ENCODE assay signal across 8 mouse cellular contexts in genomic region chr5:103854041-103854806, GRCm38 (mm10). TPM values are rescaled to one million over a fixed set of nuclear protein-coding genes. Genes with fewer than 3 reads are reported as not detected.
DNase-seq lines count a peak whose midpoint lies in the region; ATAC-seq and TF ChIP-seq lines count a peak whose summit lies in the region.

No protein-coding gene starts in this region.

- no peaks in the 10 kb centered on the region for H3K27me3 ChIP-seq in heart, postnatal 0 days (ENCODE audit: control insufficient read depth, insufficient read depth, low read length)
- H3K27me3 ChIP-seq in heart, adult 2 months (ENCODE audit: control insufficient read depth, insufficient read depth, low read length), result no peaks in the 10 kb centered on the region
- H3K27me3 ChIP-seq in hindbrain, embryonic 13.5 days, result no peaks in the 10 kb centered on the region
- no peaks in the 10 kb centered on the region for H3K27me3 ChIP-seq in midbrain, embryonic 16.5 days (ENCODE audit: control insufficient read depth, insufficient read depth, low read depth, low read length)
- H3K27me3 ChIP-seq in kidney, adult 2 months (replicated peaks; ENCODE audit: control insufficient read depth, insufficient read depth, low read length), result no peaks in the 10 kb centered on the region
- no peaks in the 10 kb centered on the region for H3K27me3 ChIP-seq in kidney, embryonic 16.5 days (ENCODE audit: insufficient read depth, low read length)

- peak; percentile 49 for ATAC-seq in heart, postnatal 0 days (ENCODE audit: insufficient read depth, low read depth)
- ATAC-seq in hindbrain, embryonic 13.5 days (ENCODE audit: low FRiP score), result peak; percentile 81
- peak; percentile 78 for ATAC-seq in midbrain, embryonic 16.5 days
- no peak; the same call in 1 of the 2 replicates for ATAC-seq in kidney, embryonic 16.5 days (ENCODE audit: low FRiP score, low TSS enrichment)

- peaks cover 51% of the 10 kb centered on the region for H3K36me3 ChIP-seq in heart, postnatal 0 days (replicated peaks; ENCODE audit: control insufficient read depth, insufficient read depth, low read length)
- H3K36me3 ChIP-seq in heart, adult 2 months (ENCODE audit: control insufficient read depth, insufficient read depth, low read length), result no peaks in the 10 kb centered on the region; the same call in 1 of the 2 replicates
- peaks cover 11% of the 10 kb centered on the region for H3K36me3 ChIP-seq in hindbrain, embryonic 13.5 days
- H3K36me3 ChIP-seq in midbrain, embryonic 16.5 days (ENCODE audit: control insufficient read depth, insufficient read depth, low read length), result no peaks in the 10 kb centered on the region
- peaks cover 2% of the 10 kb centered on the region; the same call in 1 of the 2 replicates for H3K36me3 ChIP-seq in kidney, adult 2 months (ENCODE audit: control insufficient read depth, insufficient read depth, low read length)
- H3K36me3 ChIP-seq in kidney, embryonic 16.5 days (ENCODE audit: insufficient read depth, low read length), result peaks cover 17% of the 10 kb centered on the region

- intact Hi-C loops in heart, adult 2 months (cut with DNase I), result loop anchor here (10.0 kb wide), 1 partner anchor 191 kb away; the partner anchor contains the start of gene Nudt9

- H3K4me1 ChIP-seq in heart, postnatal 0 days (ENCODE audit: control insufficient read depth, insufficient read depth), result no peaks in the 10 kb centered on the region
- no peaks in the 10 kb centered on the region; the same call in 1 of the 2 replicates for H3K4me1 ChIP-seq in heart, adult 2 months (ENCODE audit: control insufficient read depth, insufficient read depth, low read length)
- peaks cover 21% of the 10 kb centered on the region for H3K4me1 ChIP-seq in hindbrain, embryonic 13.5 days (replicated peaks)
- H3K4me1 ChIP-seq in midbrain, embryonic 16.5 days (ENCODE audit: control insufficient read depth, insufficient read depth, low read length), result peaks cover 7% of the 10 kb centered on the region
- H3K4me1 ChIP-seq in kidney, adult 2 months (ENCODE audit: control insufficient read depth, insufficient read depth, low read length), result peaks cover 9% of the 10 kb centered on the region
- H3K4me1 ChIP-seq in kidney, embryonic 16.5 days (ENCODE audit: insufficient read depth, low read length), result peaks cover 6% of the 10 kb centered on the region

- no peaks in the 10 kb centered on the region for H3K9me3 ChIP-seq in heart, postnatal 0 days (replicated peaks; ENCODE audit: control insufficient read depth, low read length)
- no peaks in the 10 kb centered on the region for H3K9me3 ChIP-seq in hindbrain, embryonic 13.5 days
- no peaks in the 10 kb centered on the region for H3K9me3 ChIP-seq in midbrain, embryonic 16.5 days (replicated peaks; ENCODE audit: control insufficient read depth, low read length, poor library complexity, severe bottlenecking)
- no peaks in the 10 kb centered on the region for H3K9me3 ChIP-seq in kidney, embryonic 16.5 days (ENCODE audit: low read length)

- 43% methylated on average over 17 of the region's 17 CpGs for WGBS in heart, postnatal 0 days
- 49% methylated on average over 17 of the region's 17 CpGs for WGBS in heart, adult 2 months
- 60% methylated on average over 17 of the region's 17 CpGs for WGBS in hindbrain, embryonic 13.5 days
- WGBS in midbrain, embryonic 16.5 days, result 52% methylated on average over 17 of the region's 17 CpGs
- WGBS in kidney, adult 2 months, result 67% methylated on average over 17 of the region's 17 CpGs
- 66% methylated on average over 17 of the region's 17 CpGs for WGBS in kidney, embryonic 16.5 days

- peak; percentile 24 for DNase-seq in heart, postnatal 0 days (ENCODE audit: low spot score)
- DNase-seq in heart, adult 2 months, result no peak
- peak; percentile 38 for DNase-seq in cerebellum, adult 11-12 months
- DNase-seq in thymus, postnatal 25 days, result no peak
- DNase-seq in kidney, adult 2 months, result no peak

- TF ChIP-seq EP300 in heart, postnatal 0 days (IDR thresholded peaks at IDR 0.05; ENCODE audit: low read depth), result no peak
- TF ChIP-seq EP300 in heart, adult 2 months (IDR thresholded peaks at IDR 0.05; ENCODE audit: insufficient read depth, low read depth, low read length), result no peak

- H3K4me2 ChIP-seq in heart, postnatal 0 days (ENCODE audit: low read depth, low read length), result no peak overlapping the region
- H3K4me2 ChIP-seq in hindbrain, embryonic 13.5 days, result peak overlapping the region; percentile 20
- peak overlapping the region; percentile 15; the same call in 1 of the 2 replicates for H3K4me2 ChIP-seq in midbrain, embryonic 16.5 days (ENCODE audit: low read length)
- no peak overlapping the region for H3K4me2 ChIP-seq in kidney, embryonic 16.5 days (replicated peaks; ENCODE audit: low read depth, low read length)

- H3K79me2 ChIP-seq in heart, adult 2 months (replicated peaks; ENCODE audit: control insufficient read depth, insufficient read depth, low read length), result no peaks in the 10 kb centered on the region

- no peak overlapping the region for H3K9ac ChIP-seq in heart, postnatal 0 days (replicated peaks; ENCODE audit: low read depth, low read length)
- H3K9ac ChIP-seq in heart, adult 2 months (ENCODE audit: low read depth, low read length), result no peak overlapping the region
- H3K9ac ChIP-seq in hindbrain, embryonic 13.5 days, result peak overlapping the region; percentile 51; the same call in 1 of the 2 replicates
- 0 out of 2 replicates have a peak overlapping the region, but pooled peaks have one; percentile 26 for H3K9ac ChIP-seq in midbrain, embryonic 16.5 days (ENCODE audit: low read depth, low read length)
- H3K9ac ChIP-seq in kidney, embryonic 16.5 days (replicated peaks; ENCODE audit: low read length), result no peak overlapping the region

- H3K4me3 ChIP-seq in heart, postnatal 0 days (ENCODE audit: low read depth, low read length), result no peak overlapping the region
- H3K4me3 ChIP-seq in heart, adult 2 months, result no peak overlapping the region
- no peak overlapping the region for H3K4me3 ChIP-seq in hindbrain, embryonic 13.5 days
- no peak overlapping the region for H3K4me3 ChIP-seq in midbrain, embryonic 16.5 days (ENCODE audit: low read depth, low read length)
- no peak overlapping the region for H3K4me3 ChIP-seq in kidney, adult 2 months (ENCODE audit: insufficient read depth, low read depth, low read length)
- no peak overlapping the region for H3K4me3 ChIP-seq in kidney, embryonic 16.5 days (ENCODE audit: low read length)

- no peak for TF ChIP-seq CTCF in heart, postnatal 0 days (IDR thresholded peaks at IDR 0.05; ENCODE audit: low read depth)
- no peak for TF ChIP-seq CTCF in heart, adult 2 months (IDR thresholded peaks at IDR 0.05)
- no peak for TF ChIP-seq CTCF in kidney, adult 2 months (conservative IDR thresholded peaks at IDR 0.05; ENCODE audit: insufficient read depth, insufficient read length, low read depth, low read length)

- 0 out of 2 replicates have a peak overlapping the region, but pooled peaks have one; percentile 15 for H3K27ac ChIP-seq in heart, postnatal 0 days (ENCODE audit: low read depth)
- no peak overlapping the region for H3K27ac ChIP-seq in heart, adult 2 months
- H3K27ac ChIP-seq in hindbrain, embryonic 13.5 days, result peak overlapping the region; percentile 63
- H3K27ac ChIP-seq in midbrain, embryonic 16.5 days (ENCODE audit: low read length), result peak overlapping the region; percentile 56; the same call in 1 of the 2 replicates
- H3K27ac ChIP-seq in kidney, adult 2 months (ENCODE audit: insufficient read depth, low read depth, low read length), result no peak overlapping the region
- H3K27ac ChIP-seq in kidney, embryonic 16.5 days (ENCODE audit: low read length), result no peak overlapping the region

- TF ChIP-seq POLR2A in heart, adult 2 months (IDR thresholded peaks at IDR 0.05; ENCODE audit: insufficient read depth, low read depth, low read length), result no peak
- no peak for TF ChIP-seq POLR2A in kidney, adult 2 months (IDR thresholded peaks at IDR 0.05; ENCODE audit: low read depth, low read length)

RNA-seq across cellular contexts. Expression of gene Klhl8, which starts 56.8 kb away (rescaled TPM):
- 7.4 and 12.8 TPM in 2 replicates for total RNA-seq in heart, postnatal 0 days (2014; rRNA removed; ENCODE audit: low replicate concordance)
- 10.9 and 11.3 TPM in 2 replicates for polyA plus RNA-seq in heart, postnatal 0 days (2015; fragmentation: Nextera tagmentation; extraction: Ambion mirVana)
- 10 to 100 TPM; 11.0 to 12.1 TPM for total RNA-seq in heart, adult 2 months (2021)
- 7.7 and 16.6 TPM in 2 replicates for polyA plus RNA-seq in heart, adult 2 months (2012; rRNA removed)
- polyA plus RNA-seq in hindbrain, embryonic 13.5 days (2015; fragmentation: Nextera tagmentation; extraction: Ambion mirVana), result 31.9 and 33.5 TPM in 2 replicates
- 49.6 and 49.7 TPM in 2 replicates for polyA plus RNA-seq in midbrain, embryonic 16.5 days (2015; fragmentation: Nextera tagmentation; extraction: Ambion mirVana)
- polyA plus RNA-seq in kidney, adult 2 months (2012; rRNA removed), result 5.6 and 6.1 TPM in 2 replicates
- 13.2 and 13.8 TPM in 2 replicates for polyA plus RNA-seq in kidney, embryonic 16.5 days (2015; fragmentation: Nextera tagmentation; extraction: Ambion mirVana)

Comparison
In these comparisons a context has a peak if more than half of its experiments do, and no peak if none do; other contexts are left out.
1. DNase-seq: peak in heart, postnatal 0 days (single experiment) and cerebellum, adult 11-12 months (single experiment); none in heart, adult 2 months (0 of 2), thymus, postnatal 25 days (single experiment) and kidney, adult 2 months (single experiment).
2. H3K27ac ChIP-seq: peak in heart, postnatal 0 days (single experiment), hindbrain, embryonic 13.5 days (single experiment) and midbrain, embryonic 16.5 days (single experiment); none in heart, adult 2 months (single experiment), kidney, adult 2 months (single experiment) and kidney, embryonic 16.5 days (single experiment).
3. H3K4me2 ChIP-seq: peak in hindbrain, embryonic 13.5 days (single experiment) and midbrain, embryonic 16.5 days (single experiment); none in heart, postnatal 0 days (single experiment) and kidney, embryonic 16.5 days (single experiment).
4. H3K9ac ChIP-seq: peak in hindbrain, embryonic 13.5 days (single experiment) and midbrain, embryonic 16.5 days (single experiment); none in heart, postnatal 0 days (single experiment), heart, adult 2 months (single experiment) and kidney, embryonic 16.5 days (single experiment).